Mouse (Mus musculus) small intestine, adult 2 months (tissue): ENCODE data around the gene Mcoln1. TPM values are rescaled to one million over a fixed set of nuclear protein-coding genes. Genes with fewer than 3 reads are reported as not detected.

Source experiments
- H3K27ac ChIP-seq: fragments of 200-500 bp; 2 replicates; pipeline ENCODE4 v1.5.1; 2012; ENCODE audit warnings: low read depth, low read length, control low read depth, inconsistent platforms; ENCODE audit not compliant: insufficient read depth
- H3K27me3 ChIP-seq: fragments of 200-500 bp; 2 replicates; pipeline ENCODE4 v1.6.1; 2012; ENCODE audit warnings: mild to moderate bottlenecking, moderate library complexity, low read length, inconsistent platforms; ENCODE audit not compliant: control insufficient read depth, insufficient read depth
- H3K36me3 ChIP-seq: fragments of 200-500 bp; 2 replicates; pipeline ENCODE4 v1.6.1; 2012; ENCODE audit warnings: mild to moderate bottlenecking, low read length, control low read depth, inconsistent platforms; ENCODE audit not compliant: control insufficient read depth, insufficient read depth
- H3K4me1 ChIP-seq: fragments of 200-500 bp; 2 replicates; pipeline ENCODE4 v1.6.1; 2012; ENCODE audit warnings: low read length, inconsistent platforms, mixed read lengths; ENCODE audit not compliant: control insufficient read depth, insufficient read depth, insufficient read length
- H3K4me3 ChIP-seq: fragments of 200-500 bp; 2 replicates; pipeline ENCODE4 v1.5.1; 2012; ENCODE audit warnings: low read depth, mild to moderate bottlenecking, control low read depth, inconsistent platforms, low read length, moderate library complexity
- CTCF ChIP-seq: fragments of 200-500 bp; IDR thresholded peaks from 2 replicates; pipeline ENCODE4 v1.5.1; 2012; ENCODE audit warnings: low read depth, mild to moderate bottlenecking, control low read depth, inconsistent platforms, low read length, moderate library complexity, mixed read lengths; ENCODE audit not compliant: insufficient replicate concordance, insufficient read length; ENCODE audit errors: extremely low read depth
- POLR2A ChIP-seq: fragments of 200-500 bp; IDR thresholded peaks from 2 replicates; pipeline ENCODE4 v1.6.1; 2012; ENCODE audit warnings: low read depth, mild to moderate bottlenecking, control low read depth, inconsistent platforms, low read length, moderate library complexity
- WGBS: fragments of 180-500 bp; shearing (Covaris S2); methylation state at CpG from one replicate; pipeline ENCODE4 v1.1.7; 2018; 5-methylcytosine and 5-hydroxymethylcytosine counted together
- polyA plus RNA-seq: library from polyadenylated mRNA; depleted of rRNA; stranded (reverse); fragments of >200 nt; gene quantifications from 2 replicates; pipeline ENCODE4 v1.2.3, GENCODE M21; 2012; rRNA removed

Gene Mcoln1
- polyA plus RNA-seq, 1 experiment = 389 TPM

DNA sequence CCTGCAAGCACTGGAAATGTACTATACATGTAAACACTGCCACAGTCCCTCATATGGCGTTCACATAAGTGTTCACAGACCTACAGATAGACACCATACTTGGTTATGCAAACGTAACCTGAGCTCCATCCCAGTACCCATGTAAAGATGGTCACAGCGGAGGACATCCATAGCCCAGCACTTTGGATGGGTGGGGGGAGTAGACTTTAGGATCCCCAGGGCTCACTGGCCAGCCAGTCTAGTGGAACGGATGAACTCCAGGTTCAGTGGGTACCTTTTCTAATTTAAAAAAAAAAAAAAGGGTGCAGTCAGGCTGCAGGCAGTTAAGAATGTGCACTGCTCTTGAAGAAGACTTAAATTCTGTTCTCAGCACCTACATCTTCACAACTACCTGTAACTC lies 39.8 kb downstream of the Mcoln1 start:
- Histone ChIP-seq H3K27me3 (no peaks in the 10 kb centered on the region), H3K4me1 (peaks cover 8% of the 10 kb centered on the region), H3K4me3 (no peak overlapping the region), H3K36me3 (peaks cover 69% of the 10 kb centered on the region), H3K27ac (no peak overlapping the region)
- TF ChIP-seq CTCF = no peak
- no peak for TF ChIP-seq POLR2A
- WGBS = 96% methylated on average over 4 of the region's 4 CpGs

GRCm38 (mm10) chr8:3546511-3546910 lies 46.3 kb downstream of the Mcoln1 start:
- Histone ChIP-seq H3K27ac (no peak overlapping the region), H3K36me3 (peaks cover 26% of the 10 kb centered on the region), H3K4me1 (no peaks in the 10 kb centered on the region), H3K27me3 (no peaks in the 10 kb centered on the region), H3K4me3 (no peak overlapping the region)
- no peak for TF ChIP-seq POLR2A
- no peak for TF ChIP-seq CTCF
- WGBS = 95% methylated on average over 2 of the region's 2 CpGs

DNA sequence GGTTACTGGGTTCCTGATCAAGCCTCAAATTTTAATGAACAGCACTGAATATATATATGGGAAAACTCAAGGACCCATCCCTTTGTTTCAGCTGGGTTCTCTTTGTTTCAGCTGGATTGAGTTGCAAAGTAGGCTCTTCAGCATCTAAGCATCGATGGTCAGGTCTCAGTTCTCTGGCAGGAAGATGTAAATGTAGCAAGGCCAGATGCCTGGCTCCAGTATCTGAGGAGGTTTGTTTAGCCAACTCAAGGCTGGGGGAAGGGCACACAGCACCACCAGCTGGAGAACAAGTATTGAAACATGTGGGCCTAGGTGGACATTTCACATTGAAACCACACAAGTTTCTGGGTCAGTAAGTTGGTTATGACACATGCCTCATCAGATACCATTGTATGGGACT lies 52.0 kb downstream of the Mcoln1 start:
- H3K4me3 ChIP-seq = no peak overlapping the region
- TF ChIP-seq POLR2A = no peak
- no peak for TF ChIP-seq CTCF
- no peaks in the 10 kb centered on the region for H3K36me3 ChIP-seq
- H3K27me3 ChIP-seq = no peaks in the 10 kb centered on the region
- H3K4me1 ChIP-seq = no peaks in the 10 kb centered on the region
- H3K27ac ChIP-seq = no peak overlapping the region
- WGBS = 91% methylated on average over 1 of the region's 1 CpGs

DNA sequence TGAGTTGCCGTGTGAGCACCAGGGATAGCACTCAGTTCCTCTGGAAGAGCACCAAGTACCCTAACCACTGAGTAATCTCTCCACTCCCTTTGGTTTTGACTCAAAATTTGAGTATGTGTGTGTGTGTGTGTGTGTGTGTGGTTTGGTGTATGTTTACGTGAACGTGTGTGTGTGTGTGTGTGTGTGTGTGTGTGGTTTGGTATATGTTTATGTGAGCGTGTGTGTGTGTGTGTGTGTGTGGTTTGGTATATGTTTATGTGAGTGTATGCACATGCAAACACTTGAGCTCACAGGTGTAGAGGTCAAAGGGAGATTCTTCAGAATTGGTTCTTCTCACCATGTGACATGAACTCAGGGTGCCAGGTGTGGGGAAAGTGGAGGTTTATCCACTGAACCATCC lies 55.9 kb downstream of the Mcoln1 start:
- no peaks in the 10 kb centered on the region for H3K27me3 ChIP-seq
- TF ChIP-seq POLR2A (no peak), CTCF (no peak)
- no peak overlapping the region for H3K4me3 ChIP-seq
- WGBS = 57% methylated on average over 4 of the region's 4 CpGs
- H3K27ac ChIP-seq = no peak overlapping the region
- H3K36me3 ChIP-seq = no peaks in the 10 kb centered on the region
- no peaks in the 10 kb centered on the region for H3K4me1 ChIP-seq

Other genes with a start within 250 kb of the Mcoln1 start
- 13.3 and 21.8 TPM in 2 replicates for gene Insr, start 220.8 kb upstream of the Mcoln1 start, polyA plus RNA-seq
- gene A430078G23Rik, start 147.0 kb upstream of the Mcoln1 start, polyA plus RNA-seq = 0.69 and 0.80 TPM in 2 replicates
- 32.4 and 43.1 TPM in 2 replicates for gene Arhgef18, start 107.5 kb upstream of the Mcoln1 start, polyA plus RNA-seq
- 9.6 and 13.0 TPM in 2 replicates for gene Pex11g, start 32.8 kb upstream of the Mcoln1 start, polyA plus RNA-seq
- gene Tex45, start 29.6 kb upstream of the Mcoln1 start, polyA plus RNA-seq = 0.08 and 0.11 TPM in 2 replicates
- gene Zfp358, start 7.3 kb upstream of the Mcoln1 start, polyA plus RNA-seq = 20.2 and 40.0 TPM in 2 replicates
- gene Pnpla6, start 14.9 kb downstream of the Mcoln1 start, polyA plus RNA-seq = 40.3 and 88.6 TPM in 2 replicates
- gene C330021F23Rik, start 67.5 kb downstream of the Mcoln1 start, polyA plus RNA-seq = 0.51 and 3.4 TPM in 2 replicates
- gene Camsap3, start 86.8 kb downstream of the Mcoln1 start, polyA plus RNA-seq = 58.8 and 136 TPM in 2 replicates
- 18.1 and 44.3 TPM in 2 replicates for gene Xab2, start 120.9 kb downstream of the Mcoln1 start, polyA plus RNA-seq
- gene Pet100, start 121.1 kb downstream of the Mcoln1 start, polyA plus RNA-seq = 1.8 and 2.5 TPM in 2 replicates
- gene Pcp2, start 125.1 kb downstream of the Mcoln1 start, polyA plus RNA-seq = not detected in 2 replicates
- gene Stxbp2, start 130.5 kb downstream of the Mcoln1 start, polyA plus RNA-seq = 134 and 330 TPM in 2 replicates
- gene Retn, start 155.3 kb downstream of the Mcoln1 start, polyA plus RNA-seq = 0.23 and 0.38 TPM in 2 replicates
- gene Mcemp1, start 165.3 kb downstream of the Mcoln1 start, polyA plus RNA-seq = 0.14 TPM in 1 of 2 replicates, not detected in the other
- gene Fcor, start 171.9 kb downstream of the Mcoln1 start, polyA plus RNA-seq = 1.6 TPM in 1 of 2 replicates, not detected in the other
- gene Trappc5, start 175.8 kb downstream of the Mcoln1 start, polyA plus RNA-seq = 17.9 and 32.1 TPM in 2 replicates
- gene Fcer2a, start 193.7 kb downstream of the Mcoln1 start, polyA plus RNA-seq = 1.0 and 4.4 TPM in 2 replicates
- gene Clec4g, start 220.2 kb downstream of the Mcoln1 start, polyA plus RNA-seq = 0.11 TPM in 1 of 2 replicates, not detected in the other
- 0.46 and 0.91 TPM in 2 replicates for gene Cd209a, start 248.5 kb downstream of the Mcoln1 start, polyA plus RNA-seq